Mouse (Mus musculus) heart, embryonic 12.5 days (tissue): ENCODE measurements at regions not wholly inside any gene's neighbourhood (a gene's known extent, or its start where the extent isn't known, plus 50 kb on each side); places are given as distances from the start of the nearest gene placed in this dataset.

ENCODE experiments used
- ATAC-seq: fragments of 200-750 bp; cut with Nextera tagmentation; 2 replicates; pipeline ENCODE4 v1.8.0; 2017; ENCODE audit warnings: moderate TSS enrichment, moderate library complexity; ENCODE audit not compliant: insufficient number of reproducible peaks, low FRiP score
- H3K27ac ChIP-seq: fragments of 300-500 bp; sonication (generic); 2 replicates; pipeline ENCODE4 v1.5.1; 2016; ENCODE audit warnings: mild to moderate bottlenecking, moderate library complexity; ENCODE audit not compliant: poor library complexity, severe bottlenecking
- H3K27me3 ChIP-seq: fragments of 300-500 bp; sonication (generic); replicated peaks from 2 replicates; pipeline ENCODE4 v1.6.1; 2016; ENCODE audit warnings: mild to moderate bottlenecking, moderate library complexity
- H3K36me3 ChIP-seq: fragments of 300-500 bp; sonication (generic); 2 replicates; pipeline ENCODE4 v1.6.1; 2016; ENCODE audit warnings: mild to moderate bottlenecking, moderate library complexity
- H3K4me1 ChIP-seq: fragments of 300-500 bp; sonication (generic); replicated peaks from 2 replicates; pipeline ENCODE4 v1.6.1; 2016; ENCODE audit warnings: mild to moderate bottlenecking
- H3K4me2 ChIP-seq: fragments of 300-500 bp; sonication (generic); 2 replicates; pipeline ENCODE4 v1.6.1; 2016; ENCODE audit warnings: mild to moderate bottlenecking, moderate library complexity
- H3K4me3 ChIP-seq: fragments of 300-500 bp; sonication (generic); 2 replicates; pipeline ENCODE4 v1.5.1; 2016; ENCODE audit warnings: mild to moderate bottlenecking
- H3K9ac ChIP-seq: fragments of 300-500 bp; sonication (generic); 2 replicates; pipeline ENCODE4 v1.6.1; 2016; ENCODE audit warnings: mild to moderate bottlenecking, moderate library complexity
- H3K9me3 ChIP-seq: fragments of 300-500 bp; sonication (generic); replicated peaks from 2 replicates; pipeline ENCODE4 v1.6.1; 2016; ENCODE audit warnings: mild to moderate bottlenecking, moderate library complexity
- WGBS: fragments of 180-500 bp; shearing (Covaris S2); methylation state at CpG from one replicate; pipeline ENCODE4 v1.1.7; 2016; 5-methylcytosine and 5-hydroxymethylcytosine counted together

DNA sequence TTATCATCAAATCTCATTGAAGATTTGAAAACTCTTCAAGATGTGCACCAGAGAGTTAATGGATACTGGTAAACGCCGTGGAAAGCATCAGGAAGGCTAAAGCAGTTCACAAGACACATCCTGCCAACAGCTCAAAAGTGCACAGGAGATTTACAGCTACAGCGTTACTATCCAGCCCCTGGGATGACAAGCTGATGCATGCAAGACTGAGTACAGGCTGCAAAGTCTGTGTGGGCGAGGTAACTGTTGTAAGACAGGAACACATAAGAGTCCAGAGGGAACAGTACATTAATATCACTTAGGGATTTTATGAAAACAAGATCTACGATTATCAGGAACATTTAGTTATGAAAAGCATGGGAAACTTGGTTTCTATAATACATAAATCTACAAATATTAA is 626.7 kb downstream of the Slitrk6 start:
- 0 out of 2 replicates have a peak, but pooled peaks cover 2% of the 10 kb centered on the region for H3K9me3 ChIP-seq
- ATAC-seq = no peak
- H3K4me3 ChIP-seq = no peak overlapping the region
- WGBS = 65% methylated on average over 5 of the region's 5 CpGs
- no peaks in the 10 kb centered on the region for H3K27me3 ChIP-seq
- H3K4me1 ChIP-seq = no peaks in the 10 kb centered on the region
- H3K9ac ChIP-seq = no peak overlapping the region
- no peak overlapping the region for H3K4me2 ChIP-seq
- H3K36me3 ChIP-seq = no peaks in the 10 kb centered on the region
- H3K27ac ChIP-seq = no peak overlapping the region

DNA sequence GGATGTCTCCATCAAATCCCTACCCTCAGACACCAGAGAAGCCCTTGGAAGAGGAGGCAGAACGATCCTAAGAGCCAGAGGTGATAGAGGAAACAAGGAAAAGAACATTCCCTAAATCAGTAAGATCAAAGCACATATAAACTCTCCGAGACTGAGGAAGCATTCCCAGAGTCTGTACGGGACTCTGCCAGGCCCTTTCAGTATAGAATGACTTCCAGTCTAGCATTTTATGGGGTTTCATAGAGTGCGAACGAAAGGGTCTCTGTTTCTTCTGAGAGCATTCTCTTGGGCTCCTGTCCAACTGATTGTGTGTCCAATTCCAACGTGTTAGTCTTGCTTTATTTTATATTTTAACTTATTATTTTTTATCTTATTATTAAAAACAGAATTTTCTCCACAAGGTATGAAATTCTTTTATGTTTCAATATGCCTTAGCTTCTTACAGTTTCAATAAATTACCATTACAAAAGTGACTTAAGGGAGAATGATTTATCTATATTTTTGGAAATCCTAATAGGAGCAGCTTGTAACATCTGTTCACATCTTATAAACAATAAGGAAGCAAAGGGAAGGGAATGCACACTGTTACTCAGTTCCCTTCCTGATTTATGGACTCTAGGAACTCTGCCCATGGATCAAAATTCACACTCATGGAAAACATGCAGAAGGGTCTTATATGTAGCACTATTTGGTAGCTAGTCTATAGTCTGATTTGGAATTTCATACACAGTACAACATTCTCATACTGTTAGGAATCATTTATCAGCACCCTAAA is 628.8 kb downstream of the Slitrk6 start:
- no peak overlapping the region for H3K9ac ChIP-seq
- H3K27me3 ChIP-seq = no peaks in the 10 kb centered on the region
- H3K27ac ChIP-seq = no peak overlapping the region
- no peaks in the 10 kb centered on the region for H3K4me1 ChIP-seq
- H3K4me3 ChIP-seq = no peak overlapping the region
- ATAC-seq = no peak
- 0 out of 2 replicates have a peak, but pooled peaks cover 4% of the 10 kb centered on the region for H3K9me3 ChIP-seq
- no peak overlapping the region for H3K4me2 ChIP-seq
- WGBS = 72% methylated on average over 6 of the region's 6 CpGs
- H3K36me3 ChIP-seq = no peaks in the 10 kb centered on the region

DNA sequence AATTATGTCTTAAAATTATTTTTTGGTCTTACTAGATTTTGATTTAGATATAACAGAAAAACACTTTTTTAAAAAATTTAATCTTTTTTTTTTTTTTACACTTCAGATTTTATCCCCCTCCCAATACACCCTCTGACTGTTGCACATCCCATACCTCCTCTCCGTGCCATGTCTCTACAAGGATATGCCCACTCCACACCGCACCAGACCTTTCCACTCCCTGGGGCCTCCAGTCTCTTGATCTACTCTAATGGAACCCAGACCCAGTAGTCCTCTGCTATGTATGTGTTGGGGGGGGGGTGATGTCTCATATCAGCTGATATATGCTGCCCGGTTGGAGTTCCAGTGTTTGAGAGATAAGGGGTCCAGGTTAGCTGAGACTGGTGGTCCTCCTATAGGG is 632.2 kb downstream of the Slitrk6 start:
- no peak for ATAC-seq
- no peaks in the 10 kb centered on the region for H3K4me1 ChIP-seq
- H3K36me3 ChIP-seq = no peaks in the 10 kb centered on the region
- H3K27me3 ChIP-seq = no peaks in the 10 kb centered on the region
- no peak overlapping the region for H3K27ac ChIP-seq
- 87% methylated on average over 3 of the region's 3 CpGs for WGBS
- no peak overlapping the region for H3K9ac ChIP-seq
- H3K4me2 ChIP-seq = no peak overlapping the region
- 0 out of 2 replicates have a peak, but pooled peaks cover 7% of the 10 kb centered on the region for H3K9me3 ChIP-seq
- no peak overlapping the region for H3K4me3 ChIP-seq

DNA sequence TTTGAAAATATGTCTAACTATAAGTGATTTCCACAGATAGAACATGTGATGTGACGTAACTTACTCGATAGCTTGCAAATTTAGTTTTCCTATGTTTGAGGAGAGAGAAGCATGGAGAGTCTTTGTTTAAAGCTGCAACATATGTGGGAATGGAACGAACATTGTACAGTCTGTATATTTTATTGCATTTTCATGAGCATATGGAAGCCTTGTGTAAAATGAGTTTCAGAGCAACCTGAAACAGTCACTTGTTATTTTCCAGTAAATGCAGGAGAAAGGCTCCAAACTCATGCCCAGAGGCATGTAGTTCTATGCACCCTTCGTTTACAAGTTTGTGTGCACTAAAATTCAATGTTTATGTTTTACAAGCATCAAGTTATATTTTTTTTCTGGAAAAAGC is 639.4 kb downstream of the Slitrk6 start:
- no peaks in the 10 kb centered on the region for H3K36me3 ChIP-seq
- no peak overlapping the region for H3K4me3 ChIP-seq
- no peaks in the 10 kb centered on the region for H3K4me1 ChIP-seq
- H3K27ac ChIP-seq = no peak overlapping the region
- WGBS = 77% methylated on average over 4 of the region's 4 CpGs
- 0 out of 2 replicates have a peak, but pooled peaks cover 3% of the 10 kb centered on the region for H3K9me3 ChIP-seq
- no peak for ATAC-seq
- H3K4me2 ChIP-seq = no peak overlapping the region
- H3K27me3 ChIP-seq = no peaks in the 10 kb centered on the region
- H3K9ac ChIP-seq = no peak overlapping the region

DNA sequence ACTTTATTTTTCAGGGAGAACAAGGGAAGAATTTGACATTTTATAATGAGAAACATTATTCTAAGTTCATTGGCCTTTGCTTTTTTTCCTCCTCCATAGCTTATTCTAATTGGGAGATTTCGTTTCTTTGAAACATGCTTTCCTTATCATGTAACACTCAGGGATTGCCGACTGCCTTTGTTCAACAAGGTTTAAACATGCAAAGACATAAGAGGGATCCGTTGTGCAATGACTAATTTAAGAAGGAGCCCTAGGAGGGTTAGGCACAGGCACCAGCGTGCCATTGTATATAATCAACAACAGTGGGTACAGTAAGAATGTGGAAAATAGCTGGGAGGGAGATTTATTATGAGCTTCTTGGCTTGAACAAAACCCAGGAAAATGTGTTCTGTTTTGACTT is 654.1 kb downstream of the Slitrk6 start:
- Histone ChIP-seq H3K27me3 (no peaks in the 10 kb centered on the region), H3K27ac (no peak overlapping the region), H3K4me1 (no peaks in the 10 kb centered on the region), H3K9ac (no peak overlapping the region), H3K9me3 (no peaks in the 10 kb centered on the region), H3K4me2 (no peak overlapping the region), H3K36me3 (no peaks in the 10 kb centered on the region), H3K4me3 (no peak overlapping the region)
- ATAC-seq = no peak
- 63% methylated on average over 4 of the region's 4 CpGs for WGBS

DNA sequence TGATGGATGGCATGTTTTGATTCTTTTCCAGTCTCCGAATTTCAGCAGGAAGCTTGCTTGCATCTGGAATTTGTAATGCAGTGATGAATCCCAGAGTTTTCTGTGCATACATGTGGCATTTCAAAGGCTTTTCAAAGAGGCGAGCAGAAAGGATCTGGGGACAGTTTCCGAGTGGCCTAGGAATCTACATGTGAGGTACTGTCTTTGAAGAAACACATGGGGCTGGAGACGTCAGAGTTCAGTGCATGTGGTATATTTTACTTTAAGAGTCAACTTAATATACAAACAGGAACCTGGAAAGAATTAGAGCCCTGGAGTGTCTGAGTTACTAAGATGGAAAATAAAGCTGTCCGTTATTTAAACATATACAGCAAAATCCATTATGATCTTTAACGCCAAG is 676.6 kb downstream of the Slitrk6 start:
- Histone ChIP-seq H3K4me2 (no peak overlapping the region), H3K9me3 (no peaks in the 10 kb centered on the region), H3K27me3 (no peaks in the 10 kb centered on the region), H3K4me3 (no peak overlapping the region), H3K4me1 (no peaks in the 10 kb centered on the region), H3K9ac (no peak overlapping the region), H3K36me3 (no peaks in the 10 kb centered on the region), H3K27ac (no peak overlapping the region)
- ATAC-seq = no peak
- 71% methylated on average over 6 of the region's 6 CpGs for WGBS

DNA sequence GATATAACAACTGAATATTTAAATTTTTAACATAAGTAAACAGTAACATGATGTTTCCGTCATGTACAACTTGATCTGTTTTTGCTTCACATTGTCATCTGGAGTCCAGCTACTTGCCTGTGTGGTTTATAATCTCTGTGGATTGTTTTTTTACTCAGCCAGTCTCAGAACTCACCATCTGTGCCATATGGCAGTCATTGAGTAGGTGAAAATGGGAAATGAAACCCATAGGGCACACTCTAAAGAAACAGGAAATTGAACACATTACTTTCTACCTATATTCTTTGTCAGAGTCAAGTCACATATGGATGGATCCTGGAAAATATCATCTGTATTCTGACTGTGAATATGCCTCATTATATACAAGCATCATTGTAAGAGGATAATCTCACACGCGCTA is 707.2 kb downstream of the Slitrk6 start:
- ATAC-seq = no peak
- Histone ChIP-seq H3K27me3 (no peaks in the 10 kb centered on the region), H3K9me3 (peaks cover 5% of the 10 kb centered on the region), H3K36me3 (no peaks in the 10 kb centered on the region), H3K9ac (no peak overlapping the region), H3K27ac (no peak overlapping the region), H3K4me3 (no peak overlapping the region), H3K4me1 (no peaks in the 10 kb centered on the region), H3K4me2 (no peak overlapping the region)
- WGBS = 93% methylated on average over 3 of the region's 3 CpGs

DNA sequence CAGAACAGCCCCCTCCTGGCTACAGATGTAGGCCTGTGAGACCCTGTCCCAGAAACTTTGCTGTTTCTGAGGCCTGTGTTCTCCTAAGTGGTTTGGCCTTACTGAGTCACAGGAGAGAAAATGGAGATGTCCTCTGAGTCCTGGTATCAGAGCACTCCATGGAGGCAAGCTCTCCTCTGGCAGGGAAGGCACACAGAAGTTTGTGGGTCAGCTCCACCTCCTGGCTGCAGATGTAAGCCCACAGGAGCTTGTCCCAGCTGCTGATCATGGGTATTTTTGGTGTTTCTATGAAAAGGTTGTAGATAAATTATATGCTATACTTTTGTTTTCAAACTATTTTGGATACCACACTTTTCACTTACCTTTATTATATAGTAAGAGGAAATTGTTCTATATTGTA is 711.7 kb downstream of the Slitrk6 start:
- Histone ChIP-seq H3K4me2 (no peak overlapping the region), H3K27me3 (no peaks in the 10 kb centered on the region), H3K36me3 (no peaks in the 10 kb centered on the region), H3K27ac (no peak overlapping the region), H3K9ac (no peak overlapping the region), H3K4me1 (no peaks in the 10 kb centered on the region), H3K9me3 (no peaks in the 10 kb centered on the region), H3K4me3 (no peak overlapping the region)
- ATAC-seq = no peak

DNA sequence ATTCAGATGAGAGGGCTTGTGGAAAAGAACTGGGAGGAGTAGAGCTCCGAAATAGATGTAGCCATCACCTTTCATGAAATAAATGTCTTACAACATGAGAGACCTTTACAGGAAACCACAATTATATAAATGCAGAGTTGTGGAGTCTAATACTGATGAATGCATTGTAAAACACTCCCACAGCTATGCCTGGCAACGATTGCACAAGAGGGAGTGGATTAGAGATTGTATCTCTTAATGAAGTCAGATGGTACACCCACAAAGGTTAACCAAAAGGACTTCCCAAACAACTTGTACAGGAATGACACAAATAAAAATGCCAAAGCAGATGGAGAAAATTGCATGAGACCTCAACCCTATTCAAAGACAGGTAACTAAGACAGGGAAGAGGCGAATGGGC is 733.1 kb downstream of the Slitrk6 start:
- no peaks in the 10 kb centered on the region for H3K27me3 ChIP-seq
- 64% methylated on average over 3 of the region's 3 CpGs for WGBS
- H3K9me3 ChIP-seq = no peaks in the 10 kb centered on the region
- no peak overlapping the region for H3K27ac ChIP-seq
- H3K4me2 ChIP-seq = no peak overlapping the region
- H3K36me3 ChIP-seq = no peaks in the 10 kb centered on the region
- ATAC-seq = no peak
- H3K9ac ChIP-seq = no peak overlapping the region
- no peaks in the 10 kb centered on the region for H3K4me1 ChIP-seq
- no peak overlapping the region for H3K4me3 ChIP-seq

DNA sequence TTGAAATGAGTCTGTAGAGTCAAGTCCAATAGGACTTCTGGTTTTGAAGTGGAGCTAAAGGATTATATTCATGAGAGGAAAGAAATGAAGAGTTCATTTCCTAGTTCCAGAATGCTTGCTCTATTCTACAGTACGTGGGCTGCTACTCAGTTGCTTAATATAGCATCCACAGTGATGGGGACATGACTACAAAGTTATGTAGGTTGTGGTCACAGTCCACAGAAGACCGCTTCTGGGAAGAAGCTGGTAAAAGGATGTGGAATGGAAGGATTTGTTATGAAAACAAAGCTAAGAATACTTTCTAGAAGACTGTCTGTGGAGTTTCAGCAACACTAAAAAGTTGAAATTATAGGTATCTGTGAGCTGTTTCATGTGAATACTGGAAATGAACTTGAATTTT is 739.8 kb downstream of the Slitrk6 start:
- H3K4me2 ChIP-seq = no peak overlapping the region
- no peaks in the 10 kb centered on the region for H3K27me3 ChIP-seq
- no peak overlapping the region for H3K27ac ChIP-seq
- H3K4me1 ChIP-seq = no peaks in the 10 kb centered on the region
- H3K4me3 ChIP-seq = no peak overlapping the region
- no peaks in the 10 kb centered on the region for H3K36me3 ChIP-seq
- H3K9me3 ChIP-seq = no peaks in the 10 kb centered on the region
- H3K9ac ChIP-seq = no peak overlapping the region
- no peak for ATAC-seq
- 61% methylated on average over 2 of the region's 2 CpGs for WGBS

DNA sequence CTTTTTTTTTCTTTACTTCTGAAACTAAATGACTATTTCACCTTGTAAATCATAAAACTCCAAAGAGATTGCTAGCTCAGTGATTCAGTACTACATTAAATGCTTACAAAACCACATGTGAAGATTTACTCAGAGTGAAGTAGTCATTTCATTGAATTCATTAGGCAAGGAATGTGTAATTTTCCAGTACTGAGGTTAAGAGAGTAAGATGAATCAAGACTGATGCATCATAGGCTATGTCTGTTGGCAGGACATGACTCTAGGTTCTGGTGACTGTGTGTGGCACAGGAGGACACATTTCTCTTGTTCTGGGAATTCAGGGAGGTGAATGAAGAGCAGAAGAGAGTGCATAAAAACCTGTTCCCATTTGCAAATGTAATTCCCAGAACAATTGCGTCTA is 741.7 kb downstream of the Slitrk6 start:
- no peak overlapping the region for H3K27ac ChIP-seq
- no peaks in the 10 kb centered on the region for H3K4me1 ChIP-seq
- ATAC-seq = no peak
- no peak overlapping the region for H3K4me2 ChIP-seq
- no peak overlapping the region for H3K9ac ChIP-seq
- H3K27me3 ChIP-seq = no peaks in the 10 kb centered on the region
- no peak overlapping the region for H3K4me3 ChIP-seq
- WGBS = 86% methylated on average over 1 of the region's 1 CpGs
- no peaks in the 10 kb centered on the region for H3K9me3 ChIP-seq
- no peaks in the 10 kb centered on the region for H3K36me3 ChIP-seq

DNA sequence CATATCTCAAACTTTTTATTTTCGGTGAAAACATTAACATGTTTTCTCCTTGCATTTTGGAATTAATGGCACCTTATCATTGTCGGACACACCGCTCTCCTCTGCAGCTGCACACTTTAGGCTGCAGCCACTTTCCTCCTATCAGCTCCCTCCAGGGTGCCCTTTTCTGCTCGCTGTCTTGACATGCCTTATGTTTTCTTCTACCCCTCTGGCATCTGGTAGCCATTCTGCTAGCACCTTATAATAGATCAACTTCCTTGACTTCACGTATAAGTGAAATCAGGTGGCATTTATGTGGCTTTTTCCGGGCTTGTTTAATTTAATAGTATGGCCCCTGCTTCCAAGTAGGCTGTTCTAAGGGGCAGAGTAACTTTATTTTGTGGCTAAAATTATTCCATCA is 747.8 kb downstream of the Slitrk6 start:
- Histone ChIP-seq H3K36me3 (no peaks in the 10 kb centered on the region), H3K4me2 (no peak overlapping the region), H3K9me3 (no peaks in the 10 kb centered on the region; the same call in 1 of the 2 replicates), H3K27me3 (no peaks in the 10 kb centered on the region), H3K9ac (no peak overlapping the region), H3K4me3 (no peak overlapping the region), H3K27ac (no peak overlapping the region), H3K4me1 (no peaks in the 10 kb centered on the region)
- no peak for ATAC-seq
- 74% methylated on average over 6 of the region's 6 CpGs for WGBS
